Mouse (Mus musculus) fibroblast of lung, adult 2 months (primary cell): ENCODE data around the gene Brix1.

ENCODE experiments used
- DNase-seq: peaks from one replicate; pipeline ENCODE4 v3.0.0-alpha.2; 2011; ENCODE audit warnings: low read depth

Brix1 gene

GRCm38 (mm10) chr15:10447102-10447501, 38.6 kb downstream of the Brix1 start:
- DNase-seq, result no peak

GRCm38 (mm10) chr15:10442275-10442674, 43.5 kb downstream of the Brix1 start:
- DNase-seq, result no peak

- no peak for DNase-seq
Observed at GRCm38 (mm10) chr15:10441493-10441892, 44.3 kb downstream of the Brix1 start.

- peak; percentile 5 for DNase-seq
Observed at GRCm38 (mm10) chr15:10439963-10440362, 45.8 kb downstream of the Brix1 start.

- DNase-seq, result no peak
Observed at GRCm38 (mm10) chr15:10436893-10437292, 48.9 kb downstream of the Brix1 start.

GRCm38 (mm10) chr15:10426545-10427266, 59.0 kb downstream of the Brix1 start:
- DNase-seq, result no peak

GRCm38 (mm10) chr15:10426124-10426523, 59.6 kb downstream of the Brix1 start:
- DNase-seq, result no peak
